Mouse (Mus musculus) kidney, embryonic 14.5 days (tissue): Measurements from ENCODE around the gene Ssx2ip. TPM values are rescaled to one million over a fixed set of nuclear protein-coding genes. Genes with fewer than 3 reads are reported as not detected.

Source experiments
- ATAC-seq: fragments of 200-750 bp; cut with Nextera tagmentation; 2 replicates; pipeline ENCODE4 v1.8.0; 2017; ENCODE audit warnings: moderate number of reproducible peaks, mild to moderate bottlenecking, moderate TSS enrichment, moderate library complexity; ENCODE audit not compliant: low FRiP score, low TSS enrichment
- H3K27ac ChIP-seq: fragments of 300-500 bp; sonication (generic); 2 replicates; pipeline ENCODE4 v1.5.1; 2014; ENCODE audit warnings: low read depth, mild to moderate bottlenecking, low read length, moderate library complexity, mixed read lengths
- H3K27me3 ChIP-seq: fragments of 300-500 bp; sonication (generic); 2 replicates; pipeline ENCODE4 v1.6.1; 2014; ENCODE audit warnings: mild to moderate bottlenecking, low read length; ENCODE audit not compliant: control insufficient read depth, insufficient read depth
- H3K36me3 ChIP-seq: fragments of 300-500 bp; sonication (generic); 2 replicates; pipeline ENCODE4 v1.6.1; 2014; ENCODE audit warnings: low read length, mixed read lengths; ENCODE audit not compliant: control insufficient read depth, insufficient read depth
- H3K4me1 ChIP-seq: fragments of 300-500 bp; sonication (generic); 2 replicates; pipeline ENCODE4 v1.6.1; 2014; ENCODE audit warnings: low read length, mixed read lengths; ENCODE audit not compliant: control insufficient read depth, insufficient read depth
- H3K4me2 ChIP-seq: fragments of 300-500 bp; sonication (generic); replicated peaks from 2 replicates; pipeline ENCODE4 v1.6.1; 2014; ENCODE audit warnings: low read depth, mild to moderate bottlenecking, low read length
- H3K4me3 ChIP-seq: fragments of 300-500 bp; sonication (generic); 2 replicates; pipeline ENCODE4 v1.5.1; 2014; ENCODE audit warnings: mild to moderate bottlenecking, low read length
- H3K9ac ChIP-seq: fragments of 300-500 bp; sonication (generic); 2 replicates; pipeline ENCODE4 v1.6.1; 2014; ENCODE audit warnings: low read depth, mild to moderate bottlenecking, low read length, moderate library complexity
- H3K9me3 ChIP-seq: fragments of 300-500 bp; sonication (generic); 2 replicates; pipeline ENCODE4 v1.6.1; 2016; ENCODE audit warnings: low read length; ENCODE audit not compliant: control insufficient read depth
- WGBS: fragments of 180-500 bp; shearing (Covaris S2); extraction: QIAGEN DNeasy Blood & Tissue Kit; methylation state at CpG from one replicate; pipeline ENCODE4 v1.1.7; 2014; 5-methylcytosine and 5-hydroxymethylcytosine counted together
- polyA plus RNA-seq: library from polyadenylated mRNA; unstranded; fragments of >200 nt; fragmentation: Nextera tagmentation; extraction: Ambion mirVana; gene quantifications from 2 replicates; pipeline ENCODE4 v1.2.1, GENCODE M21; 2014

Ssx2ip gene
- polyA plus RNA-seq, 1 experiment from 2014 or later = 25.8 TPM

- WGBS = 93% methylated on average over 8 of the region's 8 CpGs
- no peak overlapping the region for H3K4me2 ChIP-seq
- no peak overlapping the region for H3K27ac ChIP-seq
- no peak overlapping the region for H3K9ac ChIP-seq
- no peaks in the 10 kb centered on the region for H3K9me3 ChIP-seq
- H3K27me3 ChIP-seq = no peaks in the 10 kb centered on the region
- ATAC-seq = no peak
- H3K4me3 ChIP-seq = no peak overlapping the region
- peaks cover 51% of the 10 kb centered on the region for H3K36me3 ChIP-seq
- H3K4me1 ChIP-seq = no peaks in the 10 kb centered on the region
These were observed 30.2 kb downstream of the Ssx2ip start for GRCm38 (mm10) chr3:146434686-146435085.

- no peak overlapping the region for H3K27ac ChIP-seq
- no peak overlapping the region for H3K4me2 ChIP-seq
- peaks cover 54% of the 10 kb centered on the region for H3K36me3 ChIP-seq
- H3K9ac ChIP-seq = no peak overlapping the region
- WGBS = 89% methylated on average over 11 of the region's 11 CpGs
- H3K27me3 ChIP-seq = no peaks in the 10 kb centered on the region
- H3K4me1 ChIP-seq = no peaks in the 10 kb centered on the region
- no peak for ATAC-seq
- H3K9me3 ChIP-seq = no peaks in the 10 kb centered on the region
- no peak overlapping the region for H3K4me3 ChIP-seq
These were observed 31.1 kb downstream of the Ssx2ip start for GRCm38 (mm10) chr3:146435533-146435932.

- H3K27ac ChIP-seq = no peak overlapping the region
- H3K27me3 ChIP-seq = no peaks in the 10 kb centered on the region
- no peak overlapping the region for H3K4me3 ChIP-seq
- no peak for ATAC-seq
- no peaks in the 10 kb centered on the region for H3K4me1 ChIP-seq
- no peak overlapping the region for H3K9ac ChIP-seq
- H3K9me3 ChIP-seq = no peaks in the 10 kb centered on the region
- peaks cover 50% of the 10 kb centered on the region for H3K36me3 ChIP-seq
- WGBS = 93% methylated on average over 8 of the region's 8 CpGs
- no peak overlapping the region for H3K4me2 ChIP-seq
These were observed 31.7 kb downstream of the Ssx2ip start for GRCm38 (mm10) chr3:146436114-146436513.

- Histone ChIP-seq H3K4me2 (no peak overlapping the region), H3K36me3 (peaks cover 34% of the 10 kb centered on the region), H3K27me3 (no peaks in the 10 kb centered on the region), H3K4me1 (no peaks in the 10 kb centered on the region), H3K9ac (no peak overlapping the region), H3K4me3 (no peak overlapping the region), H3K27ac (no peak overlapping the region), H3K9me3 (no peaks in the 10 kb centered on the region)
- 93% methylated on average over 12 of the region's 12 CpGs for WGBS
- no peak for ATAC-seq
These were observed 35.6 kb downstream of the Ssx2ip start for GRCm38 (mm10) chr3:146440011-146440410.

- no peak overlapping the region for H3K4me2 ChIP-seq
- H3K36me3 ChIP-seq = peaks cover 34% of the 10 kb centered on the region
- no peaks in the 10 kb centered on the region for H3K4me1 ChIP-seq
- H3K27ac ChIP-seq = no peak overlapping the region
- no peak overlapping the region for H3K9ac ChIP-seq
- H3K27me3 ChIP-seq = no peaks in the 10 kb centered on the region
- H3K9me3 ChIP-seq = no peaks in the 10 kb centered on the region
- H3K4me3 ChIP-seq = no peak overlapping the region
- WGBS = 91% methylated on average over 7 of the region's 7 CpGs
- no peak for ATAC-seq
These were observed 36.0 kb downstream of the Ssx2ip start for GRCm38 (mm10) chr3:146440422-146440821.

- no peaks in the 10 kb centered on the region for H3K4me1 ChIP-seq
- H3K4me2 ChIP-seq = no peak overlapping the region
- H3K9ac ChIP-seq = no peak overlapping the region
- no peaks in the 10 kb centered on the region for H3K27me3 ChIP-seq
- H3K4me3 ChIP-seq = no peak overlapping the region
- WGBS = 92% methylated on average over 7 of the region's 7 CpGs
- H3K9me3 ChIP-seq = no peaks in the 10 kb centered on the region
- H3K36me3 ChIP-seq = peaks cover 18% of the 10 kb centered on the region
- ATAC-seq = no peak
- no peak overlapping the region for H3K27ac ChIP-seq
These were observed 38.0 kb downstream of the Ssx2ip start for GRCm38 (mm10) chr3:146442484-146442883.

GRCm38 (mm10) chr3:146442936-146443335 lies 38.5 kb downstream of the Ssx2ip start:
- Histone ChIP-seq H3K27ac (no peak overlapping the region), H3K27me3 (no peaks in the 10 kb centered on the region), H3K9ac (no peak overlapping the region), H3K9me3 (no peaks in the 10 kb centered on the region), H3K4me2 (no peak overlapping the region), H3K4me1 (no peaks in the 10 kb centered on the region), H3K4me3 (no peak overlapping the region), H3K36me3 (peaks cover 17% of the 10 kb centered on the region)
- 92% methylated on average over 8 of the region's 8 CpGs for WGBS
- no peak for ATAC-seq

GRCm38 (mm10) chr3:146443380-146443779 lies 38.9 kb downstream of the Ssx2ip start:
- Histone ChIP-seq H3K4me2 (no peak overlapping the region), H3K27ac (no peak overlapping the region)
- ATAC-seq = no peak

GRCm38 (mm10) chr3:146444880-146445279 lies 40.4 kb downstream of the Ssx2ip start:
- no peak for ATAC-seq
- Histone ChIP-seq H3K9ac (no peak overlapping the region), H3K4me1 (no peaks in the 10 kb centered on the region), H3K27me3 (no peaks in the 10 kb centered on the region), H3K9me3 (no peaks in the 10 kb centered on the region), H3K4me3 (no peak overlapping the region), H3K4me2 (no peak overlapping the region), H3K36me3 (peaks cover 8% of the 10 kb centered on the region; the same call in 1 of the 2 replicates), H3K27ac (no peak overlapping the region)
- WGBS = 87% methylated on average over 7 of the region's 7 CpGs

More at GRCm38 (mm10) chr3:146443380-146443779, 38.9 kb downstream of the Ssx2ip start:
- no peaks in the 10 kb centered on the region for H3K9me3 ChIP-seq
- H3K4me3 ChIP-seq = no peak overlapping the region
- no peaks in the 10 kb centered on the region for H3K27me3 ChIP-seq
- H3K9ac ChIP-seq = no peak overlapping the region
- WGBS = 96% methylated on average over 7 of the region's 7 CpGs
- H3K4me1 ChIP-seq = no peaks in the 10 kb centered on the region
- H3K36me3 ChIP-seq = peaks cover 13% of the 10 kb centered on the region
